Mouse (Mus musculus): Measurements from ENCODE around the gene Vopp1. TPM values are rescaled to one million over a fixed set of nuclear protein-coding genes. Genes with fewer than 3 reads are reported as not detected.

The Vopp1 gene
- total RNA-seq, 2 experiments from 2014 or later: 5.1 to 7.5 TPM

- DNase-seq: no peak
Measured at GRCm38 (mm10) chr6:57784251-57784650, 40.7 kb downstream of the Vopp1 start.

GRCm38 (mm10) chr6:57782658-57783057 is 42.3 kb downstream of the Vopp1 start:
- DNase-seq: no peak

GRCm38 (mm10) chr6:57780359-57780758 is 44.6 kb downstream of the Vopp1 start:
- no peak for DNase-seq

- no peak for DNase-seq
Measured at GRCm38 (mm10) chr6:57773792-57774191, 51.2 kb downstream of the Vopp1 start.

- no peak for DNase-seq
Measured at GRCm38 (mm10) chr6:57770467-57771190, 54.3 kb downstream of the Vopp1 start.

- DNase-seq: no peak
Measured at GRCm38 (mm10) chr6:57768948-57769525, 55.9 kb downstream of the Vopp1 start.

GRCm38 (mm10) chr6:57767112-57767868 is 57.7 kb downstream of the Vopp1 start:
- no peak for DNase-seq

GRCm38 (mm10) chr6:57766287-57766686 is 58.7 kb downstream of the Vopp1 start:
- DNase-seq: no peak

- DNase-seq: no peak
Measured at GRCm38 (mm10) chr6:57765095-57765878, 59.7 kb downstream of the Vopp1 start.

- DNase-seq: no peak
Measured at GRCm38 (mm10) chr6:57763054-57763453, 61.9 kb downstream of the Vopp1 start.

- DNase-seq: no peak
Measured at GRCm38 (mm10) chr6:57753962-57754759, 70.8 kb downstream of the Vopp1 start.

- no peak for DNase-seq
Measured at GRCm38 (mm10) chr6:57745748-57746129, 79.2 kb downstream of the Vopp1 start.

GRCm38 (mm10) chr6:57744974-57745747 is 79.8 kb downstream of the Vopp1 start:
- no peak for DNase-seq

GRCm38 (mm10) chr6:57744123-57744522 is 80.8 kb downstream of the Vopp1 start:
- DNase-seq: no peak

- DNase-seq: no peak
Measured at GRCm38 (mm10) chr6:57743333-57743732, 81.6 kb downstream of the Vopp1 start.

GRCm38 (mm10) chr6:57742749-57743148 is 82.2 kb downstream of the Vopp1 start:
- DNase-seq: no peak

- no peak for DNase-seq
Measured at GRCm38 (mm10) chr6:57721347-57721746, 103.6 kb downstream of the Vopp1 start.

GRCm38 (mm10) chr6:57711726-57712125 is 113.2 kb downstream of the Vopp1 start:
- no peak for DNase-seq

- no peak for DNase-seq
Measured at GRCm38 (mm10) chr6:57706721-57707120, 118.2 kb downstream of the Vopp1 start.

- DNase-seq: no peak
Measured at GRCm38 (mm10) chr6:57703703-57704102, 121.3 kb downstream of the Vopp1 start.
